Mouse (Mus musculus): ENCODE data around the gene Wbp2nl. TPM values are rescaled to one million over a fixed set of nuclear protein-coding genes. Genes with fewer than 3 reads are reported as not detected.

Gene Wbp2nl
- total and polyA plus RNA-seq, 3 experiments: not detected

GRCm38 (mm10) chr15:82274927-82275901, 23.5 kb upstream of the Wbp2nl start:
- Histone ChIP-seq H3K79me2 (ENCODE audit: control insufficient read depth, insufficient read depth, low read length, poor library complexity) (no peaks in the 10 kb centered on the region), H3K36me3 (ENCODE audit: control insufficient read depth in 1 of 2, insufficient read depth in 2 of 2, low read length in 2 of 2) (no peaks in the 10 kb centered on the region), H3K4me1 (ENCODE audit: control insufficient read depth in 1 of 2, insufficient read depth in 2 of 2, low read length in 2 of 2) (no peaks in the 10 kb centered on the region), H3K27ac (ENCODE audit: control insufficient read depth, low read depth, low read length) (no peak overlapping the region), H3K9me3 (replicated peaks; ENCODE audit: insufficient read depth, low read length) (no peaks in the 10 kb centered on the region), H3K9ac (ENCODE audit: control insufficient read depth, low read depth, low read length, poor library complexity, severe bottlenecking) (no peak overlapping the region), H3K27me3 (ENCODE audit: control insufficient read depth in 1 of 2, insufficient read depth in 2 of 2, low read length in 2 of 2) (no peaks in the 10 kb centered on the region), H3K4me3 (ENCODE audit: control insufficient read depth in 1 of 2, insufficient read depth in 1 of 2, low read depth in 2 of 2, low read length in 2 of 2) (no peak overlapping the region)
- DNase-seq (ENCODE audit: low read depth, low spot score): no peak
- TF ChIP-seq GATA1 (IDR thresholded peaks at IDR 0.05; ENCODE audit: low read depth, low read length) (no peak), HCFC1 (IDR thresholded peaks at IDR 0.05; ENCODE audit: low read depth, low read length) (no peak), MEF2A (IDR thresholded peaks at IDR 0.05; ENCODE audit: extremely low read depth, insufficient replicate concordance, low read depth, low read length, poor library complexity, severe bottlenecking) (no peak), POLR2A (IDR thresholded peaks at IDR 0.05; ENCODE audit: control insufficient read depth in 1 of 2, insufficient read depth in 1 of 2, low read depth in 1 of 2, low read length in 2 of 2, poor library complexity in 1 of 2) (no peak), BHLHE40 (IDR thresholded peaks at IDR 0.05; ENCODE audit: borderline replicate concordance, low read depth, low read length) (no peak), MXI1 (IDR thresholded peaks at IDR 0.05; ENCODE audit: low read depth, low read length) (no peak), SIN3A (IDR thresholded peaks at IDR 0.05; ENCODE audit: low read length) (no peak), MAFK (IDR thresholded peaks at IDR 0.05; ENCODE audit: borderline replicate concordance, low read depth, low read length) (no peak), MAZ (IDR thresholded peaks at IDR 0.05; ENCODE audit: low read depth, low read length) (no peak), JUND (IDR thresholded peaks at IDR 0.05; ENCODE audit: low read depth, low read length) (no peak)

DNA sequence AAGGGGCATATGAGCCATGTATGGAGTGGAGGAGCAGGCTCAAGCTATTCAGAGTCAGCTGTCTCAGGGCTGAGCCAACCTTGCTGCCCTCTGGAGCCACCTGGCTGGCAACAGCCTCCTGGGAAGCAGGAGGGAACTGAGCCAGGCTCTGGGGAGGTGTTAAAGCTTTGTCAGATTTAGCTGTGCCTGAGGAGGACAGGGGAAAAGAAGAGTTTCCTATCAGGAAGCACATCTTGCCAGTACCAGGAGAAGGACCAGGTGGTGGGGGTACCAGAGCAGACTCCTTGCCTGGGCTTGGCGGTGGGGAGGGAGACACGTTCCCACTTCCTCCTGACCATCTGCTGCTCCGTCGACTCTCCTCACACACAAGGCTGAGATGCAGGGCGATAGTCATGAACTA, 21.2 kb upstream of the Wbp2nl start:
- H3K4me3 ChIP-seq (ENCODE audit: control insufficient read depth in 1 of 2, insufficient read depth in 1 of 2, low read depth in 2 of 2, low read length in 2 of 2): no peak overlapping the region
- H3K9ac ChIP-seq (ENCODE audit: control insufficient read depth, low read depth, low read length, poor library complexity, severe bottlenecking): no peak overlapping the region
- DNase-seq (ENCODE audit: low read depth, low spot score): no peak
- no peaks in the 10 kb centered on the region for H3K4me1 ChIP-seq (ENCODE audit: control insufficient read depth in 1 of 2, insufficient read depth in 2 of 2, low read length in 2 of 2)
- no peak for TF ChIP-seq CHD2 (IDR thresholded peaks at IDR 0.05; ENCODE audit: low read length)
- TF ChIP-seq CTCF (IDR thresholded peaks at IDR 0.05 in 2 of 3, conservative IDR thresholded peaks at IDR 0.05 in 1 of 3; ENCODE audit: control insufficient read depth in 1 of 3, insufficient read depth in 1 of 3, low read depth in 2 of 3, low read length in 3 of 3, poor library complexity in 1 of 3, severe bottlenecking in 1 of 3): no peak
- no peak for TF ChIP-seq BHLHE40 (IDR thresholded peaks at IDR 0.05; ENCODE audit: borderline replicate concordance, low read depth, low read length)
- no peak for TF ChIP-seq ZNF384 (IDR thresholded peaks at IDR 0.05; ENCODE audit: low read depth, low read length)
- TF ChIP-seq POLR2AphosphoS5 (IDR thresholded peaks at IDR 0.05; ENCODE audit: borderline replicate concordance, low read depth, low read length): no peak
- no peak for TF ChIP-seq USF2 (IDR thresholded peaks at IDR 0.05; ENCODE audit: borderline replicate concordance in 1 of 2, insufficient read depth in 1 of 2, low read depth in 1 of 2, low read length in 2 of 2)
- no peak for TF ChIP-seq ZKSCAN1 (IDR thresholded peaks at IDR 0.05; ENCODE audit: low read depth, low read length)
- no peak for TF ChIP-seq NELFE (IDR thresholded peaks at IDR 0.05; ENCODE audit: low read depth, low read length)
- no peak for TF ChIP-seq HCFC1 (IDR thresholded peaks at IDR 0.05; ENCODE audit: low read depth, low read length)
- TF ChIP-seq MAFK (IDR thresholded peaks at IDR 0.05; ENCODE audit: borderline replicate concordance, low read depth, low read length): no peak
- no peak for TF ChIP-seq EP300 (IDR thresholded peaks at IDR 0.05; ENCODE audit: low read depth in 1 of 2, low read length in 2 of 2)
- TF ChIP-seq E2F4 (IDR thresholded peaks at IDR 0.05; ENCODE audit: borderline replicate concordance, low read depth, low read length): no peak
- TF ChIP-seq RCOR1 (IDR thresholded peaks at IDR 0.05; ENCODE audit: low read depth, low read length): no peak
- no peak for TF ChIP-seq TBP (IDR thresholded peaks at IDR 0.05; ENCODE audit: low read depth, low read length)
- no peak for TF ChIP-seq MXI1 (IDR thresholded peaks at IDR 0.05; ENCODE audit: low read depth, low read length)
- TF ChIP-seq ZMIZ1 (IDR thresholded peaks at IDR 0.05; ENCODE audit: low read depth, low read length): no peak
- TF ChIP-seq USF1 (IDR thresholded peaks at IDR 0.05; ENCODE audit: low read depth, low read length): no peak
- no peak for TF ChIP-seq NRF1 (IDR thresholded peaks at IDR 0.05; ENCODE audit: insufficient read depth, low read depth, low read length, poor library complexity, severe bottlenecking)
- no peak for TF ChIP-seq ETS1 (IDR thresholded peaks at IDR 0.05; ENCODE audit: low read depth, low read length)
- no peaks in the 10 kb centered on the region for H3K79me2 ChIP-seq (ENCODE audit: control insufficient read depth, insufficient read depth, low read length, poor library complexity)
- no peaks in the 10 kb centered on the region for H3K9me3 ChIP-seq (replicated peaks; ENCODE audit: insufficient read depth, low read length)
- H3K27ac ChIP-seq (ENCODE audit: control insufficient read depth, low read depth, low read length): no peak overlapping the region
- no peaks in the 10 kb centered on the region for H3K27me3 ChIP-seq (ENCODE audit: control insufficient read depth in 1 of 2, insufficient read depth in 2 of 2, low read length in 2 of 2)
- H3K36me3 ChIP-seq (ENCODE audit: control insufficient read depth in 1 of 2, insufficient read depth in 2 of 2, low read length in 2 of 2): no peaks in the 10 kb centered on the region
